Mouse (Mus musculus) stomach, postnatal 0 days (tissue): ENCODE measurements around the gene 4930578C19Rik. TPM values are rescaled to one million over a fixed set of nuclear protein-coding genes. Genes with fewer than 3 reads are reported as not detected.

ENCODE experiments used
- ATAC-seq: fragments of 200-750 bp; cut with Nextera tagmentation; 2 replicates; pipeline ENCODE4 v1.8.0; 2017; ENCODE audit not compliant: low FRiP score, low TSS enrichment
- DNase-seq: peaks from one replicate; pipeline ENCODE4 v3.0.0-alpha.2; 2016; ENCODE audit warnings: low spot score
- H3K27ac ChIP-seq: fragments of 300-500 bp; sonication (generic); replicated peaks from 2 replicates; pipeline ENCODE4 v1.5.1; 2014; ENCODE audit warnings: mild to moderate bottlenecking, control low read depth
- H3K27me3 ChIP-seq: fragments of 300-500 bp; sonication (generic); 2 replicates; pipeline ENCODE4 v1.6.1; 2014; ENCODE audit warnings: low read length; ENCODE audit not compliant: control insufficient read depth, insufficient read depth
- H3K36me3 ChIP-seq: fragments of 300-500 bp; sonication (generic); 2 replicates; pipeline ENCODE4 v1.6.1; 2014; ENCODE audit warnings: low read length, mixed read lengths; ENCODE audit not compliant: control insufficient read depth, insufficient read depth
- H3K4me1 ChIP-seq: fragments of 300-500 bp; sonication (generic); replicated peaks from 2 replicates; pipeline ENCODE4 v1.6.1; 2014; ENCODE audit warnings: antibody characterized with exemption; ENCODE audit not compliant: control insufficient read depth, insufficient read depth
- H3K4me2 ChIP-seq: fragments of 300-500 bp; sonication (generic); replicated peaks from 2 replicates; pipeline ENCODE4 v1.6.1; 2014; ENCODE audit warnings: low read depth, mild to moderate bottlenecking, control low read depth, moderate library complexity
- H3K4me3 ChIP-seq: fragments of 300-500 bp; sonication (generic); 2 replicates; pipeline ENCODE4 v1.5.1; 2014; ENCODE audit warnings: low read depth, low read length, control low read depth
- H3K9ac ChIP-seq: fragments of 300-500 bp; sonication (generic); 2 replicates; pipeline ENCODE4 v1.6.1; 2014; ENCODE audit warnings: mild to moderate bottlenecking, low read length, control low read depth, mixed read lengths
- H3K9me3 ChIP-seq: fragments of 300-500 bp; sonication (generic); 2 replicates; pipeline ENCODE4 v1.6.1; 2016; ENCODE audit warnings: low read length; ENCODE audit not compliant: control insufficient read depth
- CTCF ChIP-seq: IDR thresholded peaks from 2 replicates; pipeline ENCODE4 v1.5.1; 2016; ENCODE audit warnings: antibody characterized with exemption, low read depth, mild to moderate bottlenecking, moderate library complexity
- EP300 ChIP-seq: optimal IDR thresholded peaks from 2 replicates; pipeline ENCODE3; 2016; ENCODE audit warnings: antibody characterized with exemption
- WGBS: fragments of 180-500 bp; shearing (Covaris S2); extraction: QIAGEN DNeasy Blood & Tissue Kit; methylation state at CpG from one replicate; pipeline ENCODE4 v1.1.7; 2014; 5-methylcytosine and 5-hydroxymethylcytosine counted together
- polyA plus RNA-seq: library from polyadenylated mRNA; unstranded; fragments of >200 nt; fragmentation: Nextera tagmentation; extraction: Ambion mirVana; gene quantifications from 2 replicates; pipeline ENCODE4 v1.2.1, GENCODE M21; 2015

Gene 4930578C19Rik
- polyA plus RNA-seq, 1 experiment from 2014 or later, result 0.38 TPM

GRCm38 (mm10) chrX:18423206-18423605, 38.0 kb downstream of the 4930578C19Rik start:
- H3K4me3 ChIP-seq, result no peak overlapping the region

GRCm38 (mm10) chrX:18420161-18420784, 40.9 kb downstream of the 4930578C19Rik start:
- no peak for DNase-seq
- ATAC-seq, result no peak
- TF ChIP-seq EP300, result no peak
- no peak for TF ChIP-seq CTCF
- no peak overlapping the region for H3K9ac ChIP-seq
- no peaks in the 10 kb centered on the region for H3K36me3 ChIP-seq
- no peak overlapping the region for H3K4me2 ChIP-seq
- no peak overlapping the region for H3K27ac ChIP-seq
- no peaks in the 10 kb centered on the region for H3K4me1 ChIP-seq
- 88% methylated on average over 4 of the region's 4 CpGs for WGBS
- H3K4me3 ChIP-seq, result no peak overlapping the region
- H3K27me3 ChIP-seq, result no peaks in the 10 kb centered on the region
- no peaks in the 10 kb centered on the region for H3K9me3 ChIP-seq

More at GRCm38 (mm10) chrX:18423206-18423605, 38.0 kb downstream of the 4930578C19Rik start:
- DNase-seq, result no peak
- ATAC-seq, result no peak
- TF ChIP-seq EP300 (no peak), CTCF (no peak)
- Histone ChIP-seq H3K36me3 (no peaks in the 10 kb centered on the region), H3K27me3 (no peaks in the 10 kb centered on the region), H3K27ac (no peak overlapping the region), H3K4me1 (no peaks in the 10 kb centered on the region), H3K9me3 (no peaks in the 10 kb centered on the region), H3K9ac (no peak overlapping the region), H3K4me2 (no peak overlapping the region)
- 76% methylated on average over 4 of the region's 4 CpGs for WGBS

GRCm38 (mm10) chrX:18418977-18419376, 42.2 kb downstream of the 4930578C19Rik start:
- Histone ChIP-seq H3K4me1 (no peaks in the 10 kb centered on the region), H3K36me3 (no peaks in the 10 kb centered on the region), H3K27me3 (no peaks in the 10 kb centered on the region), H3K9ac (no peak overlapping the region), H3K4me3 (no peak overlapping the region), H3K4me2 (no peak overlapping the region), H3K27ac (no peak overlapping the region), H3K9me3 (no peaks in the 10 kb centered on the region)
- TF ChIP-seq EP300, result no peak
- no peak for TF ChIP-seq CTCF
- ATAC-seq, result no peak
- 31% methylated on average over 1 of the region's 1 CpGs for WGBS
- no peak for DNase-seq

GRCm38 (mm10) chrX:18414560-18414959, 46.6 kb downstream of the 4930578C19Rik start:
- Histone ChIP-seq H3K9ac (no peak overlapping the region), H3K27me3 (no peaks in the 10 kb centered on the region), H3K4me1 (no peaks in the 10 kb centered on the region), H3K4me2 (no peak overlapping the region), H3K4me3 (no peak overlapping the region), H3K27ac (no peak overlapping the region), H3K9me3 (no peaks in the 10 kb centered on the region), H3K36me3 (no peaks in the 10 kb centered on the region)
- ATAC-seq (no peak), DNase-seq (no peak)
- WGBS, result 80% methylated on average over 2 of the region's 2 CpGs
- TF ChIP-seq EP300 (no peak), CTCF (no peak)

GRCm38 (mm10) chrX:18411071-18411840, 49.9 kb downstream of the 4930578C19Rik start:
- Histone ChIP-seq H3K9ac (no peak overlapping the region), H3K4me3 (no peak overlapping the region), H3K27me3 (no peaks in the 10 kb centered on the region), H3K9me3 (no peaks in the 10 kb centered on the region), H3K36me3 (no peaks in the 10 kb centered on the region), H3K4me2 (no peak overlapping the region), H3K4me1 (no peaks in the 10 kb centered on the region), H3K27ac (no peak overlapping the region)
- TF ChIP-seq EP300 (no peak), CTCF (no peak)
- DNase-seq (no peak), ATAC-seq (no peak; the same call in 1 of the 2 replicates)
- WGBS, result 85% methylated on average over 10 of the region's 10 CpGs

GRCm38 (mm10) chrX:18409598-18409997, 51.6 kb downstream of the 4930578C19Rik start:
- no peaks in the 10 kb centered on the region for H3K4me1 ChIP-seq
- H3K4me3 ChIP-seq, result no peak overlapping the region
- WGBS, result 78% methylated on average over 2 of the region's 2 CpGs
- DNase-seq (no peak), ATAC-seq (no peak)
- no peak overlapping the region for H3K4me2 ChIP-seq
- H3K27me3 ChIP-seq, result no peaks in the 10 kb centered on the region
- TF ChIP-seq EP300, result no peak
- no peak for TF ChIP-seq CTCF
- no peaks in the 10 kb centered on the region for H3K36me3 ChIP-seq
- no peaks in the 10 kb centered on the region for H3K9me3 ChIP-seq
- H3K9ac ChIP-seq, result no peak overlapping the region
- no peak overlapping the region for H3K27ac ChIP-seq
